Mouse (Mus musculus) c-Kit-negative CD71-positive TER-119-positive erythroid progenitor cells, embryonic 14.5 days (primary cell): ENCODE measurements around the gene Foxo4.

ENCODE experiments used
- DNase-seq: peaks from one replicate; pipeline ENCODE4 v3.0.0-alpha.2; 2013; ENCODE audit warnings: low read depth, low spot score

Gene Foxo4

DNA sequence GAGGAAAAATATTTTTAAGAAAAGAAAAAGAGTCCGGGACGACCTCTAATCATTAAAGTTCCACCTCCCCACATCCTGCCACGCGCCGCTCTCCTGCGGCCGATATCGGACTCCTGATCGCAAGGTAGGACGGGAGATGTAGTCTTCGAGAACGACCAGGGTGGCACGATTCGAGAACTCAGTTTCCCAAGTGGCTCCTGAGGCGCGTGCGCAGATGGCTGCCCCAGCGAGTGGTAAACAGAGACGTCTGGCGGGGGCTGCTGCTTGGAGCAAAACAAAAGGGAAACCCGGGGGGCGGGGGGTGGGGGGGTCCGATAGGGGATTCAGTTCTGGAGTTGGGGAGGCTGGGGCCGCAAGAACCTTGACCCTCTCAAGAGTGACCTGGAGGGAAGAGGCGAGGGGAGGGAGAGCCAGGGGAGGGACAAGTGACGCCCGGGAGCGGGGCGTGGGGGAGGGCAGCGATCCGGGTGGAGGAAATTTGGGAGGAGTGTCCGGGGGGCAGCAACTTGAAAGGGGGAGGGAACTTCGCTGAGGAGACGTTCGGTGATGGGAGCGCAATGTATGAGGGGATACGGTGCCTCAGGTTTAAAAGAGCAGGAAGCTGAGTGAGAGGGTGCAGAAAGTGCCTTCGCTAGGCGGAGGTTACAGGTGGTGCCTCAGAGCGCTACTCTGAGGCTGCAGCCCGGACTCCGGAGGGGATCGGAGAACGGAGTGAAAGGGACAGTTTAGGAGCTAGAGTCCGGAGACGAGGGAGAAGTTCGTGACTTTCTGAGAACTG is at the start of gene Foxo4:
Gene Foxo4 (plus strand): TSS at position 577 of the 778 bp plus-strand sequence.
- DNase-seq, result peak; percentile 68

DNA sequence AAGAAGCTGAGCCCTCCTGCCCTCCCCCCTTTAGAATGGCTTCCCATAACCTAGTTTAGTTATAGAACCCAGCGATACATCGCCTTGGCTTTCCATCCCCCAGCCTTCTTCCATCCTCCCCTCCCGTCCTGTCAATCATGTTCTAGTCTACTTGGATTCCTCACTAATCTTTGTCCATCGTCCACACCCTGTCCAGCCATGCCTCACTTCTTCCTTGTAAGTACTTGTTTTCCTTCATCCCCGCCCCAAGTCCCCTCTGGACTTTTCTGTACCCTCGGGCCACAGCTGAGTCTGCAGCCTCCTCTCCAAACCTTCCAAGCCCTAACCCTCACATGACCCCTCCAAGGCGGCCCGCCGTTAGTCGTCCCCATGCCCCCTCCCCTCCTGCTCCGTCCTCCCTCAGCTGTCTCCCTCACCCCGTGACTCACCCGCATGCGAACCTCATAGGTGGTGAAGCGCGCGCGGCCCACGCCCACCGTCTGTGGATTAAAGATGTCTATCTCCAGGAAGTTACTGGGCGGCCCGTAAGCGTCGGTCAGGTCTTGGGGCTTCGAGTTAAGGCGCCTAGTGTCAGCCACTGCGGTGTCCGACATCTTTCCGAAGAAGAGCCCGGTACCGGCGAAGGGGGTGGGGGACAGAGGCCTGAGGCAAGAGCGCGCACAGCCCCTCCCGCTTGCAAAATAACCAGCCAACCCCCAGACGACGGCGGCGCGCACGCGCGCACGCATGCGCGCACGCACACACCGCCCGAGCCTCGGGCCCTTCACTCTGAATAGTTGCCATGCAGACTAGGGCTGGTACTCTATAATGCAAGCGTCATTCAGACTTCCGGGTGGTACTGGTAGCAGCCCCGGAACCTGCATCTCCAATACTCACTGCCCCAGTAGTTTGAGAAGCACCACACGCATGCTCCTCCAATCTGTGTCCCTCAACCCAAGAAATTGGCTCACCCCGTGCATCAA is 32.2 kb upstream of the Foxo4 start, which contains the start of gene Snx12:
Gene Snx12 (minus strand): TSS at position 730 of the 962 bp plus-strand sequence.
- peak; percentile 43 for DNase-seq

DNA sequence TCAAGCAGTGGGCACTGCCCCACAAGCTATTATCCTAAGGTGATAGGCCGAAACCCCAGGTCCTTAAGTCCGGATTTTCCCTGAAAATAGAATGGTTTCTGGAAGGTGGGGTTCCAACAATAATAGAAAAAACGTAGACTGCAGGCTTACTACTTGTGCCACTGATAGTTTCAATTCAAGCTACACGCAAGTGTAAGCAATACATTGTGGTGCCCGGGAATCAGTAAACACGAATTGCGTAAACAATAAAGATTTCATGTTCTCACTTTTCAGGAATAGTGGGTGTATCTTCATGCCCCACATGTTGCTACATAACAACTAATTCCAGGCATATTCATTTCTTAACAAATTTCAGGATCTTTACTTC is 31.5 kb upstream of the Foxo4 start:
- DNase-seq, result no peak

DNA sequence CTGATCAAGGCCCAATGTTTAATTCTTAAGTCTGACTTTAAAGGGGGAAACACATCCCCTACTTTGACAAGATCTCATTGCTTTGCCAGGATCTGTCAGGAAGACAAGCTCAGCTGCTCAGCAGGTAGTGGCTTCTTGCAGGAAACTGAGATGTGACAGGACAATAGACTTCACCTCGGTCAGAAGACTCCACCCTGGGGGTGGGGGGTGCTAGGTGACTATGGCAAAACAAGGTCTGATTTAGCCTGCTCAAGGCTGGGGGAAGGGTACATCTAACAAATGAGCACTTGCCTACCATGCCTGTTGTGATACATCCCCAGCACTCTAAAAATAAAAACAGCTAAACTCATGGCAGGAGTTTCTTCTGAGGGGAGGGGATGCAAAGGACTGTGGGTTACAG is 9.3 kb upstream of the Foxo4 start:
- DNase-seq, result no peak

DNA sequence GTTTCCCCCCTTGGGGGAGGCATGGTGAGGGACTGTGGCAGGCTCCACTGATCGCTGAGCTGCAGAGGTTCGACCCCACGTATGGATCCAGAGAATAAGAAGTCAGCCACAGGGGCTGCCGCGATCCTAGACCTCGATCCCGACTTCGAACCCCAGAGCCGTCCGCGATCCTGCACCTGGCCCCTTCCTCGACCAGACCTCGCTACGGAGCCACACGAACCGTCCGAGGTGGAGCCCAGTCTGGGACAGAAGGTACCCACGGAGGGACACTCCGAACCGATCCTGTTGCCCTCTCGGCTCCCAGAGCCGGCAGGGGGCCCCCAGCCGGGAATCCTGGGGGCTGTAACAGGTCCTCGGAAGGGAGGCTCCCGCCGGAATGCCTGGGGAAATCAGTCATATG is 412 bp downstream of the Foxo4 start:
- no peak for DNase-seq

DNA sequence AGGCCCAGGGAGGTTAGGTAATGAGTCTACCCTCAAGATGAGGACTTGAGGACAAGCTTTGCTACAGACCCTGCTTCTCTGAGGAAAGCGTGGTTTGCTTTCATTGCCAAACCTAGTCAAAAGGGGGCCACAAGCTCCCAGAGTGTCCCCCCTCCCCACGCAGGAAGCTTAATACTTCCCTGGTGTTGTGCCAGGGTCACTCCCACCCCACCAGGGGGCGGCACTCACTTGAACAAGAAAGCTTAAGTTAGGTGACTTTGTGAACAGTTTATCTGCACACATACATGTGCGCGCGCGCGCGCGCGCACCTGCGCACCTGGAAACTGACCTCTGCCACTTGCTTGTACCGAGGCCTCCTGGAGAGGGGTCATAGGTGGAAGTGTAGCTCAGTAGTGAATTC is 2.3 kb downstream of the Foxo4 start:
- no peak for DNase-seq

DNA sequence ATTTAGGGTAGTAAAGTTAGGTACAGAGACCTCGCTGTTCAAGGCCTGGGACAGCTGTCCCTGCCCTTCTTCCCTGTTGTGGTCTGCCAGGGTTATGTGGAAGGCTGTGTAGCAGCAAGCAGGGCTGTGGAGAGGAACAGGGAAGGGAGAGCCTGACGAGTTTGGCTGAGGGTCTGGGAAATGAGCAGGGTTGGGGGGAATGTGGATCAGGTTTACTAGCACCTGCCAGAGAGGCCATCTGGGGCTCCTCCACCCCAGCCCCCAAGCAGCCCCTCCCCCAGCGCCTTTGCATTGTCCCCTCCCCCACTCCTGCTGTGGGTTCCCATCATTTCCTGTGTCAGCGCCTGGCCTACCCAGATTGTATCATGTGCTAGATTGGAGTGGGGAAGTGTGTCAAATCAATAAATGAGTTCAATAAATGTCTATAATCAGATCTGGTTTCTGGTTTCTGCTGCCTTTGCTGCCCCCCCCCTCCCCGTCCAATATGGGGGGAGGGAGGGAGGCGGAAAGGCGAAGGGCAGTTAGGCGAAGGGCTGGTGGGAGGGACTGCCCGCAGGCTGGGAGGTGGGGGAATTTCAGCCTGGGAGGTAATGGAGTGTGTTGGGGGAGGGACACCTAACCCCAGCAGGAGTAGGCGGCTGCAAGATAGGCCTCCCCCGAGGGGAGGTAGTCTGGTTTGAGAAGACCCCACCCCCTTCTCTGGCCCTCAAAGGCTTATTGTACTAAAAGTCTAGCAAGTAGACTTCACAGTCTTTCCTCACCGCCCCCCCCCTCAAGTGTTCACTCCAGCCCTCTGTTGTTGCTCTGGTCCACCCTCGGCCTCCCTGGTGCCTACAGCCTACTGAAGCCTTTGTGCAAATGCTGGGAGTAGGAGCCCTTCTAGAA is 6.4 kb downstream of the Foxo4 start:
- no peak for DNase-seq

DNA sequence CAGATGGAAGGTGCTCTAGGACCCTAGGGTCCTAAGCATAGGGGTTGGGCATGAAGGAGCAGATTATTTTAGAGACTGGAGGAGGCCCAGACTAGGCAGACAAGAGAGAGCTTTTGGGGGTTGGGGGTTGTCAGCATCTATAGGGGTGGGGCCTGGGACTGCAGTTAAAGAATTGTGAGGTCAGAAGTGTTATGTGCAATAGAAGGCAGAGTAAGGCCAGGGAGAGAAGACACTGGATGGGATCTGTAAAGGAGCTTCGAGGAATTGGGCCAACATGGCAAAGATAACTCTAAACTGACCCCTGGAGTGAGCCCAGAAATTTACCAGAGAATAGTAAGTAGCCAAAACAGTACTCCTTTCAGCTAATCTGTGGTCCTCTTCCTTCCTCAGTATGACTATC is 9.6 kb downstream of the Foxo4 start, which contains the start of gene Gm614:
Gene Gm614 (minus strand): TSS at position 101 of the 400 bp plus-strand sequence.
- DNase-seq, result no peak

DNA sequence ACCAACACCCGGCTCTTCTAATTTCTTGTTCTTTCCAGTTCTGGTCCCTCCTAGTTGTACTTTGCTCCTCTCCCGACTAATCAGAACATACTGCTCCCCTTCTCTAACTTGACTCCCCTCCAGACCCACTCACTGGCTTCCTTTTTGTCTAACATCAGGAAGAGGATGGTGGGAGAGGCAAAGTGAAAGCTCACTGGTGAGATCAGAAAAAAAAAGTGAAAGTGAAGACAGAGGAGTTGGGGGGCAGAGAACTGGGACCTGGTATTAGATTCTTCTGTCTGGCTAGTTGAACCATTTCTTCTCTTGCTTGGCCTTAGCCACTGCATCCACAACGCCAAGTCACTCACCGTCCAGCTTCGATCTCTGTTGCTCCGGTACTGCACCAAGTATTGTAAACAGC is 12.3 kb downstream of the Foxo4 start:
- DNase-seq, result no peak

DNA sequence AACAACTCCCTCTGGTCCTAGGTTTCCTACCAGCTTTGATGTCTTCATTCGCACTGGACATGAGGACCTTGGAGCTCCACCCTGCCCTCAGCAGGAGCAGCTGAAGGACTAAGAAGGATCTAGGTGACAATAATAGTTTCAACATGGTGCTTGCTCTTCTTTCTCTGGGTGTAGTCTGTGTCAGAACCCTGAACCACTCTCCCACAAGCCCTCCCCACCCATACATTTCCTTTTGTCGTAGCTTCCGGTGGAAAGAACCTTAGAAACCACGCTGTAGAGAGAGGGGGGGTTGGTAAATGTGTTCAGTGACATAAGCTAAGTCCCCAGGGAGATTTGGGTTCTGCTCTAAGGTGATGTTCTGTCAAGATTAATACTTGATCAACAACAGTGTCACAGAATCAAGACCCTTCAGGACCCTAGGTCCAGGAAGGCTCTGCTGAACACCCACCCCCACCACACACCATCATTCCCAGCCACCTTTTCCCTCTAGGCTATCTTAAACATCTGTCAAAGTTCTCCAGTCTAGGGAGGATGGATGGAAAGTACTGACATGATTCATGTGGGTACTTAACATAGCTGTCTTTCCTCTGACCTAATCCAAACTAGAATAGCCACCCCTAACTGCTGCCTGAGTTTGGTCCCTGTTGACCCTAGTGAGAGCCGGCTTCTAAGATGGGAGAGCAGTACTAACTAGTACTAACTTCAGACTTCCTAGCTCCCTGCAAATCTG is 13.9 kb downstream of the Foxo4 start, which contains the start of gene Il2rg:
Gene Il2rg (minus strand): TSS at position 231 of the 730 bp plus-strand sequence.
- DNase-seq, result no peak

DNA sequence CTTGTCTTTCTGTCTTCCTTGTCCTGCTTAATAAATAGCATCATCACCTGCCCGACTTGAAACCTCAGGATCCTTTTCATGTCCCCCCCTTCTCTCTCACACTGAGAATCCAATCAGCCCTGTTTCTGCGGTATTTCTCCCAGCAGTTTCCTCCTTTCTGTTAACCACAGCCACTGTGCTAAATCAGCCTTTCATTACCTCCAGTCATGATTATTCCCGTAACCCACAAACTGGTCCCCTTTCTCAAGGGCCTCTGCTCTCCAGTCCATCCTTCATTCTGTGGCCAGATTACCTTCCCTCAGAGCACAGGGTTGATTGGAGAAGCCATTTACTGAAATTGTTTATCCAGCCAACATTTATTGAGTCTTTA is 14.4 kb downstream of the Foxo4 start, which contains the start of gene Gm20489:
Gene Gm20489 (minus strand): TSS at position 269 of the 370 bp plus-strand sequence.
- DNase-seq, result no peak

DNA sequence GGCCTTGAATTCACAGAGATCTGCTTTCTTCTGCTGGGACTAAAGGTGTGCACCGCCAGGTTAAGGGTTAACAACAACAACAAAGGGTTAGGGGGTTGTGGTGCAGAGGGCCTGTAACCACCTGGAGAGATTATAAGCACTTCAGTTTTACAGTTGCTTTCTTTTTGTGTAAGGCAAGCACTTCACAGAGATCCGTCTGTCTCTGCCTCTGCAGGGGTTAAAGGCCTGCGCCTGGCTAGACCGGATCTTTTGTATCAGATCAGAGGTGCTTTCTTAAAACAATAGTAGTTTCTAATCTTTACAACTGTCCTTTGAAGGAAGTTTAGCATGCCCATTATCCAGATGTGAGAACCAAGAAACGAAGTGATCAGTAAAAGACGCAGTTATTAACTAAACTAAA is 19.1 kb downstream of the Foxo4 start:
- no peak for DNase-seq

DNA sequence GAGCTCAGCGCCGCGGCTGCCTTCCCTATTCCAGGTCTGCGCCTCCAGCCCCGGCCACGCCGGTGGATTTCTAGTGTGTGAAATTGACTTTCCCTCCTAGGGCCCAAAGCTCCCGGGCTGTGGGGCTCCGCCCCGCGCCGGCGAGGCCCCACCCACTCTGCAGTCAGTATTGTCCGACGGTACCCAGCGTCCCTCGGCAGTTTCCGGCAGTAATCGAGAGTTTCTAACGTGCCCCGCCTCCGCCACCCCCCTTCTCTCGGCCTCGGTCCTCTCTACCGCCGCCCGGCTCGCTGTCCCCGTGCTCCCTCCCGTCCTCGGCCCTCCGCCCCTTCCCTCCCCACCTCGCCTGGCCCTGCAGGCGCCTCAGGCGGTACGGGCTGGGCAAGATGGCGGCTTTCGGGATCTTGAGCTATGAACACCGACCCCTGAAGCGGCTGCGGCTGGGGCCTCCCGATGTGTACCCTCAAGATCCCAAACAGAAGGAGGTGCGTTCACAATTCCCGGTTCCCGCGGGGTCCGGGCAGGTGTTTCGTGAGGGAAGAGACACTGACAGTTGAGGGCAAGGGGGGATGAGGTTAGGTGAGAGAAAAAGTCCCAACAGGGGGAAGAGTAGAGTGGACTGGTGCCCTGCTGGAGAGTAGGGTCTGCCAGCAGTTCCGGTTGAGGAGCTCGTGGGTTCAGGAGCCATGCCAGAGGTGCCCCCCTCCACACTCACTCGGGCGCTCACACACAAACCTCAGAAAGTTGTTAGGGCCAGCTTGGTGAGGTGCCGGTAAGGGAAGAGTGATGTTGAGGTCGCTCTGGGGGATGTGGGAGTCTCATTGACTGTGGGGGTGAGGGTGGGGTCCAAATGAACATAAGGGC is 19.8 kb downstream of the Foxo4 start, which contains the start of gene Med12:
Gene Med12 (plus strand): TSS at position 156 of the 864 bp plus-strand sequence.
- peak; percentile 76 for DNase-seq

DNA sequence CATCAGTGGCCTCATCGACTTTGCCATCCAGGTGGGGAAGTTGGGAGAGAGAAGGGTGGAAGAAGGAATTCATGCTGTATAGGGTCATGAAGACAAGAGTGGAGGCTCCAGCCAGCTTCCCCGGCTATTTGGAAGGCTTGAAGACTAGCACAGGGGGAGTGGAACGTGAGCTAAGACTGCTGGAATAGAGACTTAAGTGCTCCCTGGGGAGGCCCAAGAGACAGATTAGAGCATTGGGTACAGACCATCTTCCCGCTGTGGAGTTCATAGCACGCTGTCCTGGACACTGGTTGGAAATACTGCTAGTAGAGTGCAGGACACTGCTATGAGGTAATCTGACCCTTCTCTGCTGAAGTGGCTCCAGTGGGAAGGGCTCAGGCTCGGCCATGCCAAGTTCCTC is 28.5 kb downstream of the Foxo4 start:
- DNase-seq, result no peak

DNA sequence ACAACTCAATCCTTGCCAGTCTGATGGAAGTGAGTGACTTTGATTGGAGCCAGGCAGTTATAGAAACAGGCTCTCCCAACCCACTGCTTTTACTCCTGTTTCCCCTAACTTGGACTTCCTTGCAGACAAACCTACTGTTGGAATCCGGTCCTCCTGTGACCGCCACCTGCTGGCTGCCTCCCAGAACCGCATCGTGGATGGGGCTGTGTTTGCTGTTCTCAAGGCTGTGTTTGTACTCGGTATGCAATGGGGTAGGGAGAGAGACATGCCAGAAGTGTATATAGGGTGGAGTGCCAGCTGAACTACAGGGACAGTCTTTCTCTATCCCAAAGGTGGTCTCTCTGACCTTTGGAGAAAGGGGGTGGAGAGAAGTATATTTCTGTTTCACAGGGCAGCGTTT is 31.2 kb downstream of the Foxo4 start:
- peak; percentile 55 for DNase-seq

DNA sequence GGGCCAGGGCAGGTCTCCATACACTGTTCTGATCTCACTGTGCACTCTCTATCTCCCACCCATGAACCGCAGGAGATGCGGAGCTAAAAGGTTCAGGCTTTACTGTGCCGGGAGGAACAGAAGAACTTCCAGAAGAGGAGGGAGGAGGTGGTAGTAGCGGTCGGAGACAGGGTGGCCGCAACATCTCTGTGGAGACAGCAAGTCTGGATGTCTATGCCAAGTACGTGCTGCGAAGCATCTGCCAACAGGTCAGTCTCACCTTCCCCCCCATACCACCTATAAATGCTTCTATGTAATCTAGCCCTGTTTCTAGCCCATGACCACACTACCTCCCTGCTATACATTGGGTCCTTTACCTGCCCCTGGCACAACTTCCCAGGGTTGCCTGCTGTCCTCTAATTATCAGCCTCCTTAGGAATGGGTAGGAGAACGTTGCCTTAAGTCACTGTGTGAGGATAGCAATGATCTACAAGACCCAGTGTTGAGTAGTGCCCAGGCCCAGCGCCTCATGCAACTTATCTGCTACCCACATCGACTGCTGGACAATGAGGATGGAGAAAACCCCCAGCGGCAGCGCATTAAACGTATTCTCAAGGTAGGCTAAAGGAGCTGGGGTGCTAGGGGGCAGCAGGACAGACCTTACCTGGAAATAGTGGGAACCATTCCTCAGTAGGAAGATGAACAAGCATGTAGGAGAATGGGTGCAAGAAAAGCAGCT is 31.8 kb downstream of the Foxo4 start:
- DNase-seq, result no peak

DNA sequence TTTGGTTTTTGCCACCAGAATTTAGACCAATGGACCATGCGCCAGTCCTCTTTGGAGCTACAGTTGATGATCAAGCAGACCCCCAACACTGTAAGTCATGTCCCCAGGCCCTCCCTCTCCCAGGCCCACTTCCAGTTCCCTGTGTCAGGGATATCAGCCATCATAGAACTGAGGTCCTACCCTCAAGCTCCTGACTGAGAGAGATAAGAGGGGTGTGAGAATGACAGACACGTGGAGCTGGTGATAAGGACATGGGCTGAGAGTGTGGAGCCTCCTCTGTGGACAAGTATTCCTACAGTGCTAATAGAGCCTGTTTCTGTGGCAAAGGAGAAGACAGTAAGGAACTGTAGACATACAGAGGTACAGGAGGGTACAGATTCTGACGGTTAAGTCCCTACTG is 33.2 kb downstream of the Foxo4 start:
- DNase-seq, result peak; percentile 72

DNA sequence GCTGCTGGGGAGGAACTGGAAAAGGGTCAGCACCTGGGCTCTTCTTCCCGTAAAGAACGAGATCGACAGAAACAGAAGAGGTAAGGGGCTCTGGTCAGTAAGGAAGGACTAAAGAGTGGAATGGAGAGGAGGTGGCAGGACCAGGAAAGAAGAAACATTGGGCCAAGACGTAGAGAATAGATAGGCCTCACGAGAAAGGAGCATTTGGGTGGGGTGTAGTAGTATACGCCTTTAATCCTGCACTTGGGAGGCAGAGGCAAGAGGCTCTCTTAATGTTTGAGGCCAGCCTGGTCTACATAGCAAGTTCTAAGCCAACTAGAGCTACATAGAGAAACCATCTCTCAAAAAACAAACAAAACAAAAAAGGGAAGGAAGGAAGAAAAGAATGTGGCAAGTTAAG is 34.1 kb downstream of the Foxo4 start:
- DNase-seq, result no peak

DNA sequence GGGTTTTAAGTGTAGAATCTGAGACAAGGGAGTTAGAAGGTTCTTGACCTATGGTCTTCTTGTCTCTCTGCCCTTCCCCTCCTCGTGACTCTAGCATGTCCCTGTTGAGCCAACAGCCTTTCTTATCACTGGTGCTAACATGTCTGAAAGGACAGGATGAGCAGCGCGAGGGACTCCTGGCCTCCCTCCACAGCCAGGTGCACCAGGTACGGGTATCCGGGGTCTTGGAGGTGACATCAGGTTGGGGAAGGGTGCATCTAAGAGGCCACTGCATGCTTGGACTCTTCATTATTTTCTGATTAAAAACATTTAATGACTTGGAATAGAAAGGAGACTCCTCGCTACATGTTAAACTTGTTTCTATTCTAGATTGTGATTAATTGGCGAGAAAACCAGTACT is 34.7 kb downstream of the Foxo4 start:
- DNase-seq, result no peak
